Mouse (Mus musculus): Measurements from ENCODE around the gene Tm6sf2. TPM values are rescaled to one million over a fixed set of nuclear protein-coding genes. Genes with fewer than 3 reads are reported as not detected.

Gene Tm6sf2
- polyA plus RNA-seq, 1 experiment = not detected

DNA sequence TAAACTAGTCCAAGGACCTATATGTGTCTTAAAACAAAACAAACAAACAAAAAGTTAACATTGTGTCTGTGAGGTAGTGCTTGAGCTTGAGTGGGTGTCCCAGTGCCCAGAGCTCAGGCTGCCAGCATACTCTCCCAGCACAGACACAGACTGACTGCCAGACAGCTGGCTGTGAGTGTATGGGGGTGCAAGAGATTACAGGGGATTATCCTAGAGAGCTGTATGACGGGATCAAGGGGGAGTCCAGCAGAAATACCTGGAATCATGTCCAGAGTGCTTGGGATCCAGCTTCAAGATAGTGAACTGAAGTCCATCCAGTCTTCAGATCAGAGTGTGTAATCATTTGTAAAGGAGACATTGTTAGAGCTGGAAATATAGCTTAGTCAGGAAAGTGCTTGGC is 15.0 kb upstream of the Tm6sf2 start:
- Histone ChIP-seq H3K27ac (ENCODE audit: insufficient read depth, low read depth, low read length) (no peak overlapping the region), H3K4me3 (ENCODE audit: insufficient read depth, low read length) (no peak overlapping the region), H3K4me1 (ENCODE audit: control insufficient read depth, insufficient read depth, low read length) (no peaks in the 10 kb centered on the region)
- no peak for TF ChIP-seq CTCF (IDR thresholded peaks at IDR 0.05; ENCODE audit: low read depth, low read length)
- TF ChIP-seq POLR2A (IDR thresholded peaks at IDR 0.05; ENCODE audit: borderline replicate concordance, low read depth, low read length) = no peak

DNA sequence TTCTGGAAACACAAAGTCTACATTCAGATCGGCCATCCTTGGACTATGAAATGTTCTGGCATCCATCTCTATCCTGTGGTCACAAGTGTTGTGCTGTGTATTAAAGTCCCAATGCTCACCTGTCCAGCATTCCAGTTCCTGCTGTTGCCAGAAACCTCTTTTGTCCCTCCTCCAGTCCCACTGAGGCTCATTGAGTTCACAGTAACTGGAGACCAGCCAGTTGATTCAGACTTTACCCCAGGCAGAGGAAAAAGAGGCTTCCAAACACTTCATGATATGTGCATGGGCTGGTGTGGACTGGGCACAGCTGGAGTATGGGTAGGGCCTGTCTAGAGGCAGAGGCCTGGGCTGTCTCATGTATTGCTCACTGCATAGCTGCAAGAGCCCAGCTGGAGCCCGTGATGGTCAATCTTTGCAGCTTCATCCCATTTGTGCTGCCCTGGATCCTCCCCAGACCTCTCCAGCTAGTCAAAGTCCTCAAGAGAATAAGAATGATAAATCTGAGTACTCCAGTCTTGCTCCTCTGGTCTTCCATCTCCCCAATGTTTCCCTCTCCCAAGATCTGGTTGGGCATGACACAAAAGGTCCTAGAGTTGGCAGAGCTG is 786 bp upstream of the Tm6sf2 start:
- TF ChIP-seq CTCF (IDR thresholded peaks at IDR 0.05; ENCODE audit: low read depth, low read length) (no peak), POLR2A (IDR thresholded peaks at IDR 0.05; ENCODE audit: borderline replicate concordance, low read depth, low read length) (no peak)
- no peaks in the 10 kb centered on the region for H3K4me1 ChIP-seq (ENCODE audit: control insufficient read depth, insufficient read depth, low read length)
- no peak overlapping the region for H3K4me3 ChIP-seq (ENCODE audit: insufficient read depth, low read length)
- H3K27ac ChIP-seq (ENCODE audit: insufficient read depth, low read depth, low read length) = no peak overlapping the region

GRCm38 (mm10) chr8:70073120-70073519 is 396 bp downstream of the Tm6sf2 start:
- H3K4me3 ChIP-seq (ENCODE audit: insufficient read depth, low read length) = no peak overlapping the region
- H3K27ac ChIP-seq (ENCODE audit: insufficient read depth, low read depth, low read length) = no peak overlapping the region
- TF ChIP-seq POLR2A (IDR thresholded peaks at IDR 0.05; ENCODE audit: borderline replicate concordance, low read depth, low read length) (no peak), CTCF (IDR thresholded peaks at IDR 0.05; ENCODE audit: low read depth, low read length) (no peak)
- H3K4me1 ChIP-seq (ENCODE audit: control insufficient read depth, insufficient read depth, low read length) = no peaks in the 10 kb centered on the region

- no peak for TF ChIP-seq CTCF (IDR thresholded peaks at IDR 0.05; ENCODE audit: low read depth, low read length)
- TF ChIP-seq POLR2A (IDR thresholded peaks at IDR 0.05; ENCODE audit: borderline replicate concordance, low read depth, low read length) = no peak
Observed at GRCm38 (mm10) chr8:70073682-70074081, 958 bp downstream of the Tm6sf2 start.

GRCm38 (mm10) chr8:70081976-70082375 is 9.3 kb downstream of the Tm6sf2 start:
- H3K4me3 ChIP-seq (ENCODE audit: insufficient read depth, low read length) = no peak overlapping the region
- H3K4me1 ChIP-seq (ENCODE audit: control insufficient read depth, insufficient read depth, low read length) = peaks cover 3% of the 10 kb centered on the region
- TF ChIP-seq CTCF (IDR thresholded peaks at IDR 0.05; ENCODE audit: low read depth, low read length) (no peak), POLR2A (IDR thresholded peaks at IDR 0.05; ENCODE audit: borderline replicate concordance, low read depth, low read length) (no peak)
- H3K27ac ChIP-seq (ENCODE audit: insufficient read depth, low read depth, low read length) = no peak overlapping the region

More at GRCm38 (mm10) chr8:70073682-70074081, 958 bp downstream of the Tm6sf2 start:
- Histone ChIP-seq H3K4me3 (ENCODE audit: insufficient read depth, low read length) (no peak overlapping the region), H3K27ac (ENCODE audit: insufficient read depth, low read depth, low read length) (no peak overlapping the region), H3K4me1 (ENCODE audit: control insufficient read depth, insufficient read depth, low read length) (no peaks in the 10 kb centered on the region)

- no peak within 1 kb of the TSS for H3K27ac ChIP-seq (ENCODE audit: insufficient read depth, low read depth, low read length)
- peak within 1 kb of the TSS; percentile 59 for H3K4me3 ChIP-seq (ENCODE audit: insufficient read depth, low read length)
- H3K4me1 ChIP-seq (ENCODE audit: control insufficient read depth, insufficient read depth, low read length) = peaks cover 3% of the 10 kb centered on the region
- TF ChIP-seq CTCF (IDR thresholded peaks at IDR 0.05; ENCODE audit: low read depth, low read length) (no peak), POLR2A (IDR thresholded peaks at IDR 0.05; ENCODE audit: borderline replicate concordance, low read depth, low read length) (no peak)
Observed at GRCm38 (mm10) chr8:70083285-70083684, 10.6 kb downstream of the Tm6sf2 start, which contains the start of gene Hapln4. Gene Hapln4 (plus strand): TSS chr8:70083457.

DNA sequence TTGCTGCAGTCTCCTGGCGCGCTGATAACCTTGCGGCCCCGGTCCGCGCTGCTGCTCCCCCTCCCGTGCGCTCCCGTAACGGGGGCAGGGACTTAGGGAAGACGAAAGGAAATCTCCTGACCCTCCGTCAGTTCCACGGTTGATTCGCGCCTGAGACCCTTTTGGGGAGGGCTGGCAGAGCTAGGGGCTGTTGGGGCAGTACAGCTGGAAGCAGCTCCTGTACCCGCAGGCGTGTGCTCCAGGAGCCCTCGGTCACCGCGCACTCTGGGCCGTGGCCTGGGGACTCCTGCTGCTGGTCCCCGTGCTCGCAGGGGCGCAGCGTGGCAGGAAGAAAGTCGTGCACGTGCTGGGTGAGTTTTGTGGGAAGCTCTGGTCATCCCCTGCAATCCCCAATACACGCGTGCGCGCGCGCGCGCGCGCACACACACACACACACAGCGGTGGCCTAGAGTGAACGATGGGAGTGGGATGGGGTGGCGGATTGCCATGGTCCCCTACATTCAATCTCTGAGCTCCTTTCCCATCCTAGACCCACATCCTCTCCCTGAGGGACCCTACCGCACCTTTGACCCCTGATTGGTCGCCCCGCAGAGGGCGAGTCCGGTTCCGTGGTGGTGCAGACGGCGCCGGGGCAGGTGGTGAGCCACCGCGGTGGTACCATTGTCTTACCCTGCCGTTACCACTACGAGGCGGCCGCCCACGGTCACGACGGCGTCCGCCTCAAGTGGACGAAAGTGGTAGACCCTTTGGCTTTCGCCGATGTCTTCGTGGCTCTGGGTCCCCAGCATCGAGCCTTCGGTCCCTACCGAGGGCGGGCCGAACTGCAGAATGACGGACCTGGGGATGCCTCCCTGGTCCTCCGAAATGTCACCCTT is 11.7 kb downstream of the Tm6sf2 start:
- Histone ChIP-seq H3K4me3 (ENCODE audit: insufficient read depth, low read length) (peak overlapping the region; percentile 59), H3K27ac (ENCODE audit: insufficient read depth, low read depth, low read length) (no peak overlapping the region), H3K4me1 (ENCODE audit: control insufficient read depth, insufficient read depth, low read length) (peaks cover 3% of the 10 kb centered on the region)
- TF ChIP-seq CTCF (IDR thresholded peaks at IDR 0.05; ENCODE audit: low read depth, low read length) (no peak), POLR2A (IDR thresholded peaks at IDR 0.05; ENCODE audit: borderline replicate concordance, low read depth, low read length) (no peak)

GRCm38 (mm10) chr8:70086151-70086550 is 13.4 kb downstream of the Tm6sf2 start:
- TF ChIP-seq POLR2A (IDR thresholded peaks at IDR 0.05; ENCODE audit: borderline replicate concordance, low read depth, low read length) (no peak), CTCF (IDR thresholded peaks at IDR 0.05; ENCODE audit: low read depth, low read length) (no peak)
- no peak overlapping the region for H3K27ac ChIP-seq (ENCODE audit: insufficient read depth, low read depth, low read length)
- no peak overlapping the region for H3K4me3 ChIP-seq (ENCODE audit: insufficient read depth, low read length)
- H3K4me1 ChIP-seq (ENCODE audit: control insufficient read depth, insufficient read depth, low read length) = peaks cover 3% of the 10 kb centered on the region

GRCm38 (mm10) chr8:70087237-70087636 is 14.5 kb downstream of the Tm6sf2 start:
- Histone ChIP-seq H3K4me1 (ENCODE audit: control insufficient read depth, insufficient read depth, low read length) (peaks cover 3% of the 10 kb centered on the region), H3K4me3 (ENCODE audit: insufficient read depth, low read length) (no peak overlapping the region), H3K27ac (ENCODE audit: insufficient read depth, low read depth, low read length) (no peak overlapping the region)
- TF ChIP-seq POLR2A (IDR thresholded peaks at IDR 0.05; ENCODE audit: borderline replicate concordance, low read depth, low read length) (no peak), CTCF (IDR thresholded peaks at IDR 0.05; ENCODE audit: low read depth, low read length) (no peak)
